Mouse (Mus musculus): Measurements from ENCODE around the gene Olfr898.

The Olfr898 gene

DNA sequence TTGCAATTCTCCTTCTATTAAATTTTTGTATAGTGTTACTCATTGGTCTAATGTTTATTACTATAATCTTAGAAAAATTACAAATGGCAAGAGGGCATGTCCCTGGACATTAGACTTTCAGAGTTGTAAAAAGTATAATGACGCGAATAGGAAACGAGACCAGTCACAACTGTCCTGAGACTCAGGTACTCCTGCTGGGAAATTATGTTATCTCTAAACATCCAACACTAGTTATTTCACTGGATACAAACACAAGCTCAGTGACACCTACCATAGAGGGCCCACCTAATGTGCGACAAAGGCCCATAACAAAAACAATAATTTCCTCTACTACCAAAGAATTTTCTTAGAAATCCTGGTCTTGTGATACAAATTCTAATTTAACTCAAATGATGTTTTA lies at the start of gene Olfr898:
TSS of gene Olfr898 (plus strand) at position 301 of the 400 bp plus-strand sequence.
- DNase-seq (ENCODE audit: low spot score): no peak

- no peak for DNase-seq (ENCODE audit: low spot score)
Observed at GRCm38 (mm10) chr9:38328760-38329159, 19.5 kb upstream of the Olfr898 start, which contains the start of gene Olfr25. Gene Olfr25, plus strand, starts transcription at chr9:38329060.

- DNase-seq (ENCODE audit: low spot score): no peak
Observed at GRCm38 (mm10) chr9:38366596-38366995, 18.4 kb downstream of the Olfr898 start, which contains the start of gene Olfr250. Gene Olfr250, plus strand, starts transcription at chr9:38366896.

- DNase-seq (ENCODE audit: low spot score): no peak
Observed at GRCm38 (mm10) chr9:38376786-38377185, 28.6 kb downstream of the Olfr898 start, which contains the start of gene Olfr251. Gene Olfr251, plus strand, starts transcription at chr9:38377086.

- no peak for DNase-seq (ENCODE audit: low spot score)
Observed at GRCm38 (mm10) chr9:38401398-38401797, 53.2 kb downstream of the Olfr898 start, which contains the start of gene Olfr147. Gene Olfr147, plus strand, starts transcription at chr9:38401698.
